Mouse (Mus musculus) thymus, postnatal 0 days (tissue): ENCODE data around the gene Tlcd1. TPM values are rescaled to one million over a fixed set of nuclear protein-coding genes. Genes with fewer than 3 reads are reported as not detected.
"Not testable (repeated sequence)": the region's sequence is repeated elsewhere in the genome, so short reads cannot be mapped to it uniquely, and the experiment has no call there.

Source experiments
- DNase-seq: peaks from one replicate; pipeline ENCODE4 v3.0.0-alpha.2; 2015; ENCODE audit warnings: low spot score
- polyA plus RNA-seq: library from polyadenylated mRNA; unstranded; fragments of >200 nt; fragmentation: Nextera tagmentation; extraction: Ambion mirVana; gene quantifications from 2 replicates; pipeline ENCODE4 v1.2.1, GENCODE M21; 2015

Gene Tlcd1
- polyA plus RNA-seq, 1 experiment from 2014 or later, result 12.2 TPM

GRCm38 (mm10) chr11:78177437-78177836 lies 926 bp downstream of the Tlcd1 start:
- no peak for DNase-seq

GRCm38 (mm10) chr11:78177903-78178858 lies 1.7 kb downstream of the Tlcd1 start:
- DNase-seq, result peak; percentile 91

DNA sequence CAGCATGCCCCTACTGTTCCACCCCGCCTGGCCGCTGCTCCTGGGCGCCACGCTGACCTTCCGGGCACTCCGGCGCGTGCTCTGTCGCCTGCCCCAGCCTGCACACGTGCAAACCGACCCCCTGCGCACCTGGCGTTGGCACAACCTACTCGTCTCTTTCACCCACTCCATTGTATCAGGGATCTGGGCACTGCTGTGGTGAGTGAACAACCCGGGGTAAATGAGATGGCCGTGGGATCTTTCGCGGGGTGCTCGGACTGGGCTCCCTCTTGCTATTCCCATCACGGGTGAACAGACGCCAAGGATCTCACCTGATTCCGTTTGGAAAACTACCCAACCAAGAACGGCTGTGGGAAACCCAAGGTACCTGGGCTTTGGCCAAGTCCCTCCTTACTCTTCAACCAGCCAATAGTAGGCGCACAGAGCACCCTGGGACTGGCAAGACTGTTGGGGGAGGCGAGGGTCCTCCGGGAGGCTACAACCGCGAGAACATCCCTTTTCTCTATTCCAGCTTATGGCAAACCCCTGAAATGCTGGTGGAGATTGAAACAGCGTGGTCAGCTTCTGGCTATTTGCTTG lies 2.4 kb downstream of the Tlcd1 start:
- peak; percentile 23 for DNase-seq

DNA sequence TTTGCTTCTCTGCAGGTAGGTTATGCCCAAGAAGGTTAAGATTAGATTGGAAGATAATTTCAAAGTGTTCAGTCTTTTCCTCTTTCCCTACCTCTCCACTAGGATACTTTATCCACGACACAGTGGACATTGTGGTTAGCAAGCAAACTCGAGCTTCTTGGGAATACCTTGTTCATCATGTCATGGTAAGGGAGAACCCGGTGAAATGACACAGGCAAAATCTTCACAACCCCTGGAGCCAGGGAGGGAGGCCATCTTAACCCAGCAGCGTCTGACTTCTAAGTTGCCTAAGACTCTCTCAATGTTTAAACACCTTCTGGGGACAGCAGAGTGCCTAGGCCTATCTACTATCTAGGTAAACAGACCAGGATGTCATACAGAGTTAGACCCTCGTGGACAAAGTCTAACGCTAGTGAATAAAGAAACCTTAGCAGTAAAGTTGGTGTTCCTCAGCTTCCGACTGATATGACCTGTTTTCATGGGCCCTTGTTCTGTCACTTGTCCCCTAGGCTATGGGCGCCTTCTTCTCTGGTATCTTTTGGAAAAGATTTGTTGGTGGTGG lies 3.0 kb downstream of the Tlcd1 start:
- no peak for DNase-seq

- DNase-seq, result no peak
These were observed 3.7 kb downstream of the Tlcd1 start for GRCm38 (mm10) chr11:78180081-78180761.

GRCm38 (mm10) chr11:78181830-78182357 lies 5.4 kb downstream of the Tlcd1 start:
- no peak for DNase-seq

DNA sequence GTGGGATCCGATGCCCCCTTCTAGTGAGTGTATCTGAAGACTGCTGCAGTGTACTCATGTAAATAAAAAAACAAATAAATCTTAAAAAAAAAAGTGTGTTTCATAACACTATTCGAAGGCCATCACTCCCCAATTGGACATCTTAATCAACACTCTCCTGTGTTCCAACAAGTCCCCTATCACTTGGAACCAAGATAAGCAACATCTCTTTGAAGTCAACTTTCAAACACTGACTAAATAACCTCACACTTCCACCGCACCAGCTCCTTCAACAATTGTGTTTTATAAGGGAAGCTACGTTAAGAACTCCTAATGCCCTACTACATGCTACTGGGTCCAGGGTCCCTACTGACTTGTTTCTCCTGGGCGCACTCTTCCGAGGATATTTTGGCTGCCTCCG lies 5.9 kb downstream of the Tlcd1 start:
- no peak for DNase-seq

- peak; percentile 91 for DNase-seq
These were observed 6.7 kb downstream of the Tlcd1 start, which contains the start of gene Rpl23a for GRCm38 (mm10) chr11:78182961-78183844. TSS of gene Rpl23a (minus strand) at chr11:78183584.

- DNase-seq, result no peak
These were observed 7.5 kb downstream of the Tlcd1 start for GRCm38 (mm10) chr11:78183884-78184514.

DNA sequence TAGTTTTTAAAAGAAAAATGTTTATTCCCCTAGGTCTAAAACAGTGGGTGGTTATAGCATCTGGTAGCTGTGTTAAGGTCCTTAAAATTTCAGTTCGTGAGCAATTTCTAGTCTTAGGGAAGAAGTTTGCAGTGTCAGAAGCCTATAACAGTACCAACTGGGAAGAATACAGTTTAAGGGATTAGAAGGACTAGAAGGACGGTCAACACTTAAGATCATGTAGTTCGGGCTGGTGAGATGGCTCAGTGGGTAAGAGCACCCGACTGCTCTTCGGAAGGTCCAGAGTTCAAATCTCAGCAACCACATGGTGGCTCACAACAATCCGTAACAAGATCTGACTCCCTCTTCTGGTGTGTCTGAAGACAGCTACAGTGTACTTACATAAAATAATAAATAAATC lies 8.2 kb downstream of the Tlcd1 start:
- DNase-seq, result not testable (repeated sequence)

DNA sequence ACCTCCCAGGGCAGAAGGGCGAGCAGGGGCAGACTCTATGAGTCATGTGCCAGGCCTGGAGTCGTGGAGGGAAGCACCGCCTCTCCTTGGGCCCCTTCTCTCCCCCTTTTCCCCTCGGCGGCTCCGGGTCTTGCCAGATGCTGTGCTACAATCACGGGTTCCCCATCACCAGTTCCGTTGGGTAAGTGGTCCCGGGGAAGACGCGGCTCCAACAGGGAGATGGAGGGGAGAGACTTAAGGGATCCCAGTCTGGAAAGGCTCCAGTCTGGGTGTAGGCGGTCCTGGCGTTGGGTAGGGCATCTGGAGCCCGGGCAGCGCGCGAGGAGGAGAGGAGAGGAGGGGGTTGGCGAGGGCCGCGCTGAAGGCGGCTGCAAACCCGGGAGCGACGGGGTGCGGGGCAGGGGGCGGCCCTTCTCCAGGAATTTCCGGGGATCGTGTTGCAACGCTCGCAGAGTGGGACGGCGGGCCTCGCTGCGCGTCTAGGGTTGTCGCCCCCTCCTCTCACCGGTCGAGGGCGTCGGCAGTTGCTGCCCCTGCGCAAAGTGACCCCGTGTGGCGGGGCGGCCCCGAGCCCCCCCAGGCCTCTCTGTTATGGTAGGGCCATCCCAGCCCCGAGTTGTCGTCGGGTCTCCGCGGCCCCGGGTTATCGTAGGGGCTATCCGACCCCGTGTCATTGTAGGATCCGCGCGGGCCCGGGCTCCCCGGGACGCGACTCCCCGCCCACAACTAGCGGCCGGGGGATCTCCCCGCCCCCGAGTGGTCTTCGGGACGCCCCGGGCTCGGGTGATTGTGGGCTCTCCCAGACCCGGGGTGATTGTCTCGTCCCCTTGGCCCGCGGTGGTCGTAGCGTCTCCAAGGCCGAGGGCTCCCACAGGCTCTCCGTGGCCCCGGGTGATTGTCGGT lies 12.1 kb downstream of the Tlcd1 start, which contains the start of gene Rab34:
Gene Rab34, plus strand, starts transcription at position 100 of the 903 bp plus-strand sequence.
- DNase-seq, result no peak

DNA sequence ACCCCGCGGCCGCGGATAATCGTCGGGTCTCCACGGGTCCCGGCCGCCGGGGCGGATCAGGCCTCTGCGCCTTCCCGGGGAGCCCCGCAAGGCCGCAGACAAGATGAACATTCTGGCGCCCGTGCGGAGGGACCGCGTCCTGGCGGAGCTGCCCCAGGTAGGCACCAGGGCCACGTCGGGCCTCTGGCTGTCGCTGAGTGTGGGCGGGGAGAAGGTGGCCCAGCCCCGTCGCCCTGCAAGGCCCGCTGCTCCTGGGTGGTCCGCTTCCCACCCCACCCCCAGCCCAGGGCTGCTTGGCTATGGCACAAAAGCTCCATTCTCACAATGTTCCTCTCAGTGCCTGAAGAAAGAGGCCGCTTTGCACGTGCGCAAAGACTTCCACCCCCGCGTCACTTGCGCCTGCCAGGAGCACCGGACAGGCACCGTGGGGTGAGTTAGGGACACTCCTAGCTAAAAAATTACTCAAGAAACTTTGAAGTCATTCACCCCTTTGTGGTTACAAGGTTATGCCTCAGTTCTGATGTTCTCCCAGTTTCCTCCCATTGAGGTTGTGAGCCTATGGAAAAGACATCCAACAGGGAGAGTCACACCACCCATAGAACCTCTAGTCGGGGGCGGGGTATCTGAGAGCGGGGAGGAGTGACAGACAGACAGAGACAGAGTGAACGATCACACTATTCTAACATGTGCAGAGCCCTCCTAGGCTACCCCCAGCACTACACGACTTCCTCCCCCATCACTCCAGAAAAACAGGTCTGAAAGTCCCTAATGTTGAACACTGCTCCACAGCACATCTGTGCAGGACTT lies 12.9 kb downstream of the Tlcd1 start:
- no peak for DNase-seq

DNA sequence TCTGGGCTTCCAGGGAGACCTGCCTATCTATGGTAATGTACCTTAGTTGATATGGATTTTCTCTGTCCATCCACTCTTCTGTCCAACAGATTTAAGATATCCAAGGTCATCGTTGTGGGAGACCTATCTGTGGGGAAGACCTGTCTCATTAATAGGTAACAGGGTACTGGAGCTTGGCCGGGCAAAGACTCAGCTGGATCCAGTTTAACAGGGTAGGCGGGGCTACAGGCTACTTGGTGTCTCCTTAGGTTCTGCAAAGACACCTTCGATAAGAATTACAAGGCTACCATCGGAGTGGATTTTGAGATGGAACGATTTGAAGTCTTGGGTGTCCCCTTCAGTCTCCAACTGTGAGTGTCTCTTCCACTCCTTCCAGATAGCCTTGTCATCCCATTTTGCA lies 13.5 kb downstream of the Tlcd1 start:
- DNase-seq, result no peak

DNA sequence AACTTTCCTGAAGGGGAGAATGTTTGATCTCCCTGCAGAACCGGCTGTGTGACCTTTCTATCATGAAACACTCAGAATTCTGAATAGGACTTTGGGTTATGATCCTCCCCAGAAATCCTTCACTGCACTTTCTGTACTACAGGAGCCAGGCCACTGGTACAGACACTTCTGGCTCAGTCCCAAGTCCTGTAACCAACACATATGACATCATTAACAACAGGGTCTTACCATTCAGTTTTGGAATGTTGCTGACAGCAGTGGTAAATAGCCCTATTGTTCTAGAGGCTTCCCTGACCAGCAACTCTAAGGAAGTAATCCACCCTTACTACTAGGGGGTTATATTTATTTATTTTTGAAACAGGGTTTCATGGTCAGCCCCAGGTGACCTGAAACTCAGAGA lies 16.6 kb downstream of the Tlcd1 start, which contains the start of gene Proca1:
Gene Proca1, plus strand, starts transcription at position 280 of the 400 bp plus-strand sequence.
- DNase-seq, result no peak

- DNase-seq, result peak; percentile 60
These were observed 18.0 kb downstream of the Tlcd1 start for GRCm38 (mm10) chr11:78194411-78195100.

GRCm38 (mm10) chr11:78195101-78195863 lies 18.8 kb downstream of the Tlcd1 start:
- DNase-seq, result no peak
